Mouse (Mus musculus) c-Kit-positive CD71-negative TER-119-negative erythroid progenitor cells, embryonic 14.5 days (primary cell): ENCODE data around the gene Vps8.

ENCODE experiments used
- DNase-seq: peaks from one replicate; pipeline ENCODE4 v3.0.0-alpha.2; 2013; ENCODE audit warnings: low read depth

The Vps8 gene

GRCm38 (mm10) chr16:21404631-21405030 lies 18.3 kb upstream of the Vps8 start:
- no peak for DNase-seq

DNA sequence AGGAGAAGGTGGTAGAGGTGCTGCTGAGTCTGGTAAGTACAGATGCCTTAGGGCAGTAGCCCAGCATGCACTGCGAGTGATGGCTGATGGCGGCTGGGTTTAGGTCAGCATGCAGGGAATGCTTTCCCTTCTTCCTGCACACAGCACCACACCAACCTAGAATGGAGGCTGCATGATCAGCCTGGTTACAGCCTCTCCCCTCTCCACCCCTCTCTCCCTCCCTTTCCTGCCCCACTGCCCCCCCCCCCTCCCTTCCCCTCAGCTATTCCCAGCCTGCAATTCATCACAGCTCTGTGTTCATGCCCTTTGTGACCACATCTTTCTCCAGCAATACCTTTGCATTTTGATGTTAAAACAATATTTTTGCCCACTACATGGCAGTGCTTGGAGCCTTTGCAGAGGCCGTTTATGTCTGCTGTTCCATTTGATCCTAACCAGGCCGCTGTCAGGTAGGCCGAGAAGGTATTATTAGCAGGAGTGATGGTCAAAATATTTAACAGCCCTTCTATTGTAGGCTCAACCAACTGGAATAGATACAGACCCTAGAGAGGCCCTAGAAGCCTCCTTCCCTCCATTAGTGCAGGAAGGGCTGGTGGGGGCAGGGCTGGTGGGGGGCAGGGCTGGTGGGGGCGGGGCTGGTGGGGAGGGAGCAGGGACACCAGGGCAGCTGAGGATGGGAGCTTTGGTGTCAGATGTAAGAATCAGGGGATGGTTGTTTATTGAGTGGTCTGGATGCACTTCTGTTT lies 17.5 kb upstream of the Vps8 start:
- no peak for DNase-seq

- DNase-seq = no peak
Observed at GRCm38 (mm10) chr16:21406136-21406535, 16.8 kb upstream of the Vps8 start.

GRCm38 (mm10) chr16:21411779-21412178 lies 11.1 kb upstream of the Vps8 start:
- no peak for DNase-seq

GRCm38 (mm10) chr16:21412593-21413047 lies 10.3 kb upstream of the Vps8 start:
- peak; percentile 89 for DNase-seq

- no peak for DNase-seq
Observed at GRCm38 (mm10) chr16:21413819-21414218, 9.1 kb upstream of the Vps8 start.

GRCm38 (mm10) chr16:21415128-21415527 lies 7.8 kb upstream of the Vps8 start:
- no peak for DNase-seq

GRCm38 (mm10) chr16:21418012-21418411 lies 4.9 kb upstream of the Vps8 start:
- no peak for DNase-seq

DNA sequence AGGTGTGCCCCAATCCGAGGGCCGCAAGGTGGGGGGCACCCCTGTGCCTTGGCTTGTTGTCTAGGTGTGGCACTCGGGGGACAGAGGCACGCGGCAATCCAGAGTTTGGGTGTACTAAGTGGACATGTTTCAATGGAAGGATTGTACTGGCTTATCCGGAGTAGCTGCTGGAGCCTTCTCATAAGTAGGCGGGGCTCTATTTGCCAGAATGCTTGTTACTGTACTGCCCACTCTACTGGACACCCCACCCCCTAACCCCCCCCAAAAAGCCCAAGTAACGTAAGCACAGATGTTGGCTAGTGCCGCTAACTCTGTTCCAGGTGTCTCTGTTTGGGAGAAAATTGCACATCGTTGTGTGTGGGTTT lies 610 bp downstream of the Vps8 start:
- DNase-seq = no peak

GRCm38 (mm10) chr16:21428131-21428530 lies 5.2 kb downstream of the Vps8 start:
- no peak for DNase-seq

DNA sequence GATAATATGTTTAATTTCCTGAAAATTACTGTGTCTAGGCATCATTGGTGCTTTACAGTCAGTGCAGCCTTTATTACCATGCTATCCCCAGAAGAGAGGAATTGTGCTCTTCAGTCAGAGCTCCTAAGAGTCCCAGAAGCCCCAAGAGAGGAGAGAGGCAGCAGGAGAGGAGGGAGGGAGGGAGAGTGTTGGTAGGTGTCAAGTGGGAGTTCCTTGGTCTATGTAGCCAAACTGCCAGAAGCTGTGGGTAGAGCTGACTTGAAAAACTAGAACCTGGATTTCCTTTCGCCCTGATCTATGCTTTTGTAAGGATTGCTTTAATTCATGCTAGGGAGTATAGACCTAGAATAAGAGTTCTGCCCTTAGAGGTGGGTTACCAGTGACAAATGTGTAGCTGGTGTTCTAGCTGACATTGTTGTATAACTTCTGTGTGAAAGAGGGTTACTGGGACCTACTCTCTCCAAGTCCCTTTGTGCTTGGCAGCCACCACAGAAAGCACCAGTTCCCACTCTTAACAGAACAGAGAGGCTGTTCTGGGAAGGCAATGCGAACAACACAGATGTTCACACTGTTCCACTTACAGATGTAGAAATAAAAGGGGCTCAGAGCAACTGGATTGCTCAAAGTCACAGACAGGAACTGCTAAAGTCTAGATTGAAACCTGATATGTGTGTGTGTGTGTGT lies 7.6 kb downstream of the Vps8 start:
- DNase-seq = no peak

GRCm38 (mm10) chr16:21431614-21432013 lies 8.7 kb downstream of the Vps8 start:
- DNase-seq = no peak

DNA sequence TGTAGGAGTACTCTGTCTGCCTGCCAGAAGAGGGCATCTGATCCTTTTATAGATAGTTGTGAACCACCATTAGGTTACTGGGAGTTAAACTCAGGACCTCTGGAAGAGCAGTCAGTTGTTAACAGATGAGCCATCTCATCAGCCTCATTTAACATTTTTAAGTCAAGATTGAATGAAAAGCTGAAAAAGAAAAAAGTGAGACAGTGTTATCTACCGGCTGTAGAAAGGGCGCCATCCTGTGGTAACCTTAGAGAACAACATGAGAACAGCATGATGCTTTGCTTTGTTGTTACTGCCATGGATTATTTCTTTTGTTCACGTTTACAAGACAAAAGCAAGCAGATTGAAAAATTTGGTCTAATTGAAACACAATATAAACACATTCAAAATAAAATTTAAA lies 10.6 kb downstream of the Vps8 start:
- DNase-seq = no peak

DNA sequence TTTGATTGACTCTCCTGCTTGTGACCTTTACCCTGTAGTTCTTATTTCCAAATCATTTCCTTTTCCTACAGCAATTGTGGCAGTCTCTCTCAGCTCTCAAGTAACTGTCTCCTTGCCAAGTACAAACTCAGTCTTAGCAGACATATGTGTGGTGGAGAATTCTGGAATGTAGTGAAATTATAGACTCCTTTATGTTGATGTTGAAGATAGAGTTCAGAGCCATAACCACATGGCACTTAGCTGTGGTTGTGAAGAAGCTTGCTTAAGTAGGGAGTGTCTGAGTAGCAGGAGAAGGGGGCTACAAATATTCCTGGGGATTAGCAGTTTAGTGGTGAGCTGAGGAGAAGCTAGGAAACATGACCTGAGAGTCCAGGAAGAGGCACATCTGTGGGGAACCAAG lies 18.1 kb downstream of the Vps8 start:
- no peak for DNase-seq

DNA sequence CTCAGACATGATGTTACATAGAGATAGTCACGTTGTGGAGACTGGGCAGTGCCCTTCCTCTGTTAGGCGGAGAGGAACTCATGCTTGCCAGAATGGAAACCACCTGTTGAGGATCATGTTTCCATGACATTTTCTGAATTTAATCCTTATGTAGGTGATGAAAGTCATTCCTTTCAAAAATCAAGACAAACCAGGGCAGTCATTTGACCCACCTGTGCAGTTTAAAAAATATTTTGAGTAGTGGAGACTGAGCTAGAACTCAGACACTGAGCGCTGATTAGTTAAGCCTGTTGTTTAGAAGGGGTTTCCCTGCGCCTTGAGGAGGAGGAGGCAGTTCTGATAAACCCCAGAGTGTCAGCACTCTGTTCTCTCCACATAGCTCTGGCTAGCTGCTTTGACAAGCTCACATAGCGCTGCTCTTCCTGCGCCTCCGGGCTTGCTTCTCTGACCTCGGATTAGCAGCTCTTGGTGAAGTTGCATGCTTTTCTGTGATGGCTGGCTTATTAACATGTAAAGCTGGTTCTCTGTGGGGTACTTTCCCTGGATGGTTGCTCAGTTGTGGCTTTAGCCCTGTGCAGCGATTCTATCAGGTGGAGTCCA lies 22.2 kb downstream of the Vps8 start:
- no peak for DNase-seq

DNA sequence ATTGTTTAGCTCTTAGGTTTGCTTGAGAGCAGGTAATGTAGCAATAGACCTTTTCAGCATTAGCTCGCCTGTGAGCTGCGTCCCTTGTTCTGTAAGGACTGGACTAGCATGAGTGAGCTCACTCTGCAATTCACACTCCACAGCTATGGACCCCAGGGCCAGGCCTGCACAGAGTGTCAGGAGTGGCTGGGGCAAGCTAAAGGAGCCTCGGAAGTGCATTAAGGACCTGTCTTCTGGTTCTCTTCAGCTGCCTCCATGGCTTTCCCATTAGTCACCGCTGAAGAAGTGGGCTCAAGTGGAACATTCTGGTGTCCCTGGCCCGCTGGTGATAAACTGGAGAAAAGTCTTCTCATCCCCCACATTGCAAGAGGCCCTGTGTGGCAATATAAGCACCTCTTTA lies 24.5 kb downstream of the Vps8 start:
- no peak for DNase-seq

GRCm38 (mm10) chr16:21448464-21448863 lies 25.5 kb downstream of the Vps8 start:
- no peak for DNase-seq

- DNase-seq = no peak
Observed at GRCm38 (mm10) chr16:21449890-21450289, 27.0 kb downstream of the Vps8 start.

DNA sequence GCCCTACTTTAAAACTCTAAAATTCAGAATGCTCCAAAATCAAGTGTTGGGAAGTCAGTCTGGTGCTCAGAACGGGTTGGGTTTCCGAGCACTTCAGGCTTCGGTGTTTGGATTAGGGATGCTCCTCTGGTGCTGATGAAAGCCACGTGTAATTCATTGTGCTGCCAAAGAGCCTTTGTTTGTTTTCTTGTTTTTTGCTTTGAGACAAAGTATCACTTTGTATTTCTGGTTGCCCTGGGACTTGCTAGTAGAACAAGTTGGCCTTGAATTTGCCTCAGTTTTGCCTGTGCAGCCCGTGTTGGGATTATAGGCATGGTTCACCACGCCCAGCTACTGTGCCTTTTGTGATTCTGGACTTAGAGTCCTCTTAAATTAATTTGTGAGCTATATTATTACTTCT lies 29.7 kb downstream of the Vps8 start:
- no peak for DNase-seq

DNA sequence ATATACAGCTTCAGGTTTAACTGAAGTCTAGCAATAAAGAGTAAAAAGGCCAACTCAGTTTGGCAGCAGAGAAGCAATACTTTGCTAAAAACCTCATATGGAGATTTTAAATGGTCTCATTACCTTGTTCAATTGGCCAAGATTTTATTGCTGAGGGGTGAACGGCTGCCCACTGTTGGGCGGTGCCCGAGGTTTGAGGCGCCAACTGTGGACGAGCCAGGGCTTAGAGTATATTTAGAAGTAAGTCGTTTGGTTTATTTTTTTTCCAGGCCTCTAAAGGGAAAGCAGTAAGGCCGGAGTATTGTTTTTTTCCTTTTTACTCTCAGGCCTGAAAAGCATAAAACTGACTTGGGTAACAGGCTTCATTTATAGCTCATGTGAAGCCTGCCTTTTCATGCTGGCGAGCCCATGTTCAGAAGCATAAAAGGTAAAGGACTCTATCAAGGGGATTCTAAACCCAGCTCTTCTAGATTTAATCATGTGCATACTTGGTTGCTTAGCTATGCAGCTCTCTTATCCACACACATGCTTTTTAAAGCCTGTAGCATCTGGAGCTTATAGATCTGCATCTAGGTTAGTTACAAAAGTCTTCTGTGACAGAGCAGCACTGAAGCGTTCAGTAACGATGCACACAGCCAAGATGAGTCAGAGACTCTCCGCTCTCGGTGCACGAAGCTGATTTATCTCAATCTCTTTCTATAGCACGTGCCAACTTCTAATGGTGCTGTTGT lies 34.9 kb downstream of the Vps8 start:
- no peak for DNase-seq

- no peak for DNase-seq
Observed at GRCm38 (mm10) chr16:21465868-21466267, 43.0 kb downstream of the Vps8 start.

DNA sequence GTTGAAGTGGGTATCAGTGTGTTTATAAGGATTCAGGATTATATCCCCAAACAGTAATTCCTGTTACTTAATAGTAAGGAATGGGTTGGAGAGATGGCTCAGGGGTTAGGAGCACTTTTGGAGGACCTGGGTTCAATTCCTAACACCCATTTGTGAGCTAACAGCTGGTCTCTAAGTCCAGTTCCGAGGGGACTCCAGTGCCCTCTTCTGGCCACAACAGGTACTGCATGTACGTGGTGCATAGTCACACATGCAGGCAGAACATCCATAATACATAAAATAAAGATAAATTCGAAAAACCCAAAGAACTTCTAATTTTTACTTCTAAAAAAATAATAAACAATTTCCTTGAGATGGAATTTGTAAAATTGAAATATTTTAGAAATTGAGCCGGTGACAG lies 47.5 kb downstream of the Vps8 start:
- no peak for DNase-seq

DNA sequence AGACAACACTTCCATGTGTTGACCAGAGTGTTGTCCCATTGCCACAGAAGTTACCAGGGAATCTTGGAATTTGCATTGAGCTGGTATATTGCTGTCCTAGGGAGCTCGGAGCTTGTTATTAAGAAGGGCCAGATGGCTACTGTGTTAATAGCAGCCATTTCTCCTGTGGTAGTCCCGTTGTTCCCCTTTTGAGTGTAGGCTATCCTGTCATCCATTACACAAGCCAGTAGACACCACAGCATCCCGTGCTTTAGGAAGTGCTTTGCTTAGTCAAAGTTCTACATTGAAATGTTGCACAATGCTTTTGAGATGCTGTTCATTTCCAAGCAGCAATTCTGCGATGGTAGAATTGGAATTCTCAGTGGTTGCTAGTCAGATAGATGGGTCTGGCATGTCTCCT lies 54.2 kb downstream of the Vps8 start:
- DNase-seq = no peak
